Mouse (Mus musculus) left cerebral cortex, postnatal 10 days (tissue): ENCODE measurements at regions not wholly inside any gene's neighbourhood (a gene's known extent, or its start where the extent isn't known, plus 50 kb on each side); places are given as distances from the start of the nearest gene placed in this dataset.

Experiments used
- DNase-seq, 2 experiments: peaks; one replicate each; pipeline ENCODE4 v3.0.0; 2021 to 2022; ENCODE audit warnings: low spot score in 2 of 2, mixed read lengths in 1 of 2; ENCODE audit errors: extremely low spot score in 1 of 2
- intact Hi-C: fragments of 180-260 bp; cut with DNase I; formaldehyde crosslinking; loops from one replicate; pipeline ENCODE4 v1.15.1; 2025

- peak in 1 of 2 experiments; percentile 28 for DNase-seq
- intact Hi-C loops, result loop anchor here (5.0 kb wide), 1 partner anchor 296 kb away; the partner anchor contains the start of gene Arl4a
Measured at GRCm38 (mm10) chr12:39741051-39741847, 296.6 kb downstream of the Arl4a start.

GRCm38 (mm10) chr12:39736966-39737365 is 300.9 kb downstream of the Arl4a start:
- intact Hi-C loops, result loop anchor here (10.0 kb wide), 2 partner anchors 198 to 222 kb away; no protein-coding TSS in a partner anchor
- no peak for DNase-seq

- DNase-seq, result no peak
- intact Hi-C loops, result loop anchor here (10.0 kb wide), 2 partner anchors 198 to 222 kb away; no protein-coding TSS in a partner anchor
Measured at GRCm38 (mm10) chr12:39736097-39736920, 301.5 kb downstream of the Arl4a start.

GRCm38 (mm10) chr12:39734176-39734575 is 303.6 kb downstream of the Arl4a start:
- intact Hi-C loops, result loop anchor here (10.0 kb wide), 2 partner anchors 201 to 219 kb away; no protein-coding TSS in a partner anchor
- no peak for DNase-seq

GRCm38 (mm10) chr12:39731177-39731576 is 306.6 kb downstream of the Arl4a start:
- intact Hi-C loops, result loop anchor here (10.0 kb wide), 2 partner anchors 204 to 216 kb away; no protein-coding TSS in a partner anchor
- no peak for DNase-seq

- DNase-seq, result no peak
- intact Hi-C loops, result no loop called here
Measured at GRCm38 (mm10) chr12:39729255-39729654, 308.6 kb downstream of the Arl4a start.

- intact Hi-C loops, result no loop called here
- DNase-seq, result no peak
Measured at GRCm38 (mm10) chr12:39724172-39724571, 313.7 kb downstream of the Arl4a start.

- intact Hi-C loops, result no loop called here
- DNase-seq, result no peak
Measured at GRCm38 (mm10) chr12:39715120-39715519, 322.7 kb downstream of the Arl4a start.

- no peak for DNase-seq
- intact Hi-C loops, result no loop called here
Measured at GRCm38 (mm10) chr12:39714169-39714794, 323.5 kb downstream of the Arl4a start.

- intact Hi-C loops, result no loop called here
- DNase-seq, result no peak
Measured at GRCm38 (mm10) chr12:39711807-39712206, 326.0 kb downstream of the Arl4a start.

- DNase-seq, result no peak
- intact Hi-C loops, result no loop called here
Measured at GRCm38 (mm10) chr12:39709850-39710249, 328.0 kb downstream of the Arl4a start.

- intact Hi-C loops, result no loop called here
- DNase-seq, result no peak
Measured at GRCm38 (mm10) chr12:39697182-39697581, 340.6 kb downstream of the Arl4a start.

- DNase-seq, result no peak
- intact Hi-C loops, result no loop called here
Measured at GRCm38 (mm10) chr12:39695322-39695721, 342.5 kb downstream of the Arl4a start.

- intact Hi-C loops, result no loop called here
Measured at GRCm38 (mm10) chr12:39692043-39692442, 345.8 kb downstream of the Arl4a start.

GRCm38 (mm10) chr12:39685399-39685798 is 352.4 kb downstream of the Arl4a start:
- DNase-seq, result no peak
- intact Hi-C loops, result no loop called here

More at GRCm38 (mm10) chr12:39692043-39692442, 345.8 kb downstream of the Arl4a start:
- no peak for DNase-seq

- intact Hi-C loops, result no loop called here
- no peak for DNase-seq
Measured at GRCm38 (mm10) chr12:39682121-39682520, 355.7 kb downstream of the Arl4a start.

- no peak for DNase-seq
- intact Hi-C loops, result no loop called here
Measured at GRCm38 (mm10) chr12:39675608-39676007, 362.2 kb downstream of the Arl4a start.

- DNase-seq, result no peak
- intact Hi-C loops, result no loop called here
Measured at GRCm38 (mm10) chr12:39667701-39668100, 370.1 kb downstream of the Arl4a start.

GRCm38 (mm10) chr12:39665448-39665847 is 372.4 kb downstream of the Arl4a start:
- peak; percentile 31 to 70 for DNase-seq
- intact Hi-C loops, result loop anchor here (2.0 kb wide), 2 partner anchors 153 to 373 kb away; partner anchors contain the start of gene Arl4a
